Mouse (Mus musculus) spleen, adult 2 months (tissue): ENCODE results near the gene Fcho1.

ENCODE experiments used
- CTCF ChIP-seq: fragments of 200-500 bp; IDR thresholded peaks from 2 replicates; pipeline ENCODE4 v1.5.1; 2011; ENCODE audit warnings: mild to moderate bottlenecking, inconsistent platforms; ENCODE audit not compliant: insufficient read depth, insufficient read length, insufficient replicate concordance; ENCODE audit errors: extremely low read depth
- POLR2A ChIP-seq: fragments of 200-500 bp; IDR thresholded peaks from 2 replicates; pipeline ENCODE4 v1.6.1; 2011; ENCODE audit warnings: low read depth, low read length, inconsistent platforms

DNA sequence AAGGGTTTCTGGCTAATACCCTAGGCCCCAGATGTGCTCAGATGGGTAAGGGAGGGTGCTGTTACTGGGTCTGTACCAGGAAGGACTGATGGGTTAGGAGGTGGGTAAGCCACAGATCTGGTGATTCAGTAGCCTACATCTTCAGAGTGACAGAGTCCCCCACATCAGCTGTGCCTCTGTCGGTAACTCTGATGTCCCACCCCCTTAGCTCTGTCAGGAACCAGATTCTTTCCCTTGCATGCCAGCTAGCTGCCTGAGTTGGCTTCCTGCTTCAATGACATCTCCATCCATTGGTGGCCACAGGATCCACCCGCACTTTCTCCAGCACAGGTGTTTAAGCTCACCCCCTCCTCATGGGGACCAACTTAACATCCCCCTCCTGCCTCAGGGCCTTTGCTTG is 13.9 kb downstream of the Fcho1 start:
- no peak for TF ChIP-seq CTCF
- no peak for TF ChIP-seq POLR2A
